ENCODE assay signal across 8 mouse cellular contexts in genomic region chr2:23021721-23022120, GRCm38 (mm10). TPM values are rescaled to one million over a fixed set of nuclear protein-coding genes. Genes with fewer than 3 reads are reported as not detected.
A peak's percentile ranks its signal among the peaks of the same experiment; 100 is the strongest.
DNase-seq lines count a peak whose midpoint lies in the region; TF ChIP-seq lines count a peak whose summit lies in the region.
"Had no signal": no experiment of that assay in that cellular context is flagged by ENCODE, and none has a peak within 500 bp of the region (broad histone marks: within the 10 kb centered on the region; RNA-seq: fewer than 3 reads in every experiment).

No protein-coding gene starts in this region.

- DNase-seq in 416B (ENCODE audit: low read depth) (peak; percentile 74), adipocyte (ENCODE audit: low spot score) (peak; percentile 40)
- DNase-seq in heart, adult 9 months (ENCODE audit: low spot score in 2 of 2), result peak; percentile 46 to 62
- DNase-seq in lung, postnatal 10 days, result peak; percentile 41
- no peak for DNase-seq in cerebellum, adult 2 months
- DNase-seq in layer of hippocampus, adult 11-12 months (ENCODE audit: low spot score), result no peak
- DNase-seq in right cerebral cortex, adult 18-20 months, result no peak

- no peaks in the 10 kb centered on the region for H3K27me3 ChIP-seq in cerebellum, adult 2 months (ENCODE audit: control insufficient read depth, insufficient read depth, low read length)
- H3K27me3 ChIP-seq: lung, embryonic 15.5 days had no signal

- TF ChIP-seq POLR2A in cerebellum, adult 2 months (IDR thresholded peaks at IDR 0.05; ENCODE audit: borderline replicate concordance, insufficient read depth, low read length), result no peak

- TF ChIP-seq CTCF in cerebellum, adult 2 months (IDR thresholded peaks at IDR 0.05; ENCODE audit: borderline replicate concordance, insufficient read depth, low read depth, low read length), result no peak

- 16% methylated on average over 4 of the region's 4 CpGs for WGBS in cerebellum, adult 2 months

- H3K4me3 ChIP-seq in cerebellum, adult 2 months (replicated peaks; ENCODE audit: insufficient read depth, low read depth, low read length), result no peak overlapping the region
- H3K4me3 ChIP-seq: lung, embryonic 15.5 days had no signal

- no peak overlapping the region for H3K27ac ChIP-seq in cerebellum, adult 2 months (ENCODE audit: insufficient read depth, low read length)
- H3K27ac ChIP-seq: lung, embryonic 15.5 days had no signal

- peaks cover 8% of the 10 kb centered on the region; the same call in 1 of the 2 replicates for H3K4me1 ChIP-seq in cerebellum, adult 2 months (ENCODE audit: control insufficient read depth, insufficient read depth, low read length)
- H3K4me1 ChIP-seq: lung, embryonic 15.5 days had no signal

RNA-seq across cellular contexts. Expression of gene Abi1, which starts 18.3 kb away (rescaled TPM):
- 104 and 114 TPM in 2 replicates for polyA plus RNA-seq in cerebellum, adult 2 months (2012; rRNA removed)

RNA-seq across cellular contexts. Expression of gene Acbd5, which starts 46.2 kb away (rescaled TPM):
- polyA plus RNA-seq in cerebellum, adult 2 months (2012; rRNA removed), result 49.1 and 53.8 TPM in 2 replicates

Comparison
In these comparisons a context has a peak if more than half of its experiments do, and no peak if none do; other contexts are left out.
1. DNase-seq: peak in 416B (single experiment), adipocyte (single experiment), heart, adult 9 months (2 of 2) and lung, postnatal 10 days (single experiment); none in cerebellum, adult 2 months (0 of 2), layer of hippocampus, adult 11-12 months (single experiment) and right cerebral cortex, adult 18-20 months (single experiment).